Mouse (Mus musculus): ENCODE results near the gene Dpf1. TPM values are rescaled to one million over a fixed set of nuclear protein-coding genes. Genes with fewer than 3 reads are reported as not detected.

Dpf1 gene
- polyA plus RNA-seq, 1 experiment: 1.2 TPM

- Histone ChIP-seq H3K4me3 (replicated peaks) (no peak overlapping the region), H3K36me3 (replicated peaks; ENCODE audit: low read length) (peaks cover 45% of the 10 kb centered on the region), H3K27me3 (replicated peaks) (peaks cover under 1% of the 10 kb centered on the region), H3K4me1 (peaks cover 37% of the 10 kb centered on the region), H3K9me3 (no peaks in the 10 kb centered on the region)
- TF ChIP-seq GATA1 (IDR thresholded peaks at IDR 0.05; ENCODE audit: borderline replicate concordance, low read length): no peak
- no peak for TF ChIP-seq FLI1 (IDR thresholded peaks at IDR 0.05; ENCODE audit: low read length)
Measured at GRCm38 (mm10) chr7:29346212-29346611, 42.5 kb downstream of the Dpf1 start.

GRCm38 (mm10) chr7:29350489-29350888 lies 46.7 kb downstream of the Dpf1 start:
- H3K4me3 ChIP-seq (replicated peaks): no peak overlapping the region
- H3K36me3 ChIP-seq (replicated peaks; ENCODE audit: low read length): peaks cover 65% of the 10 kb centered on the region
- no peak for TF ChIP-seq GATA1 (IDR thresholded peaks at IDR 0.05; ENCODE audit: borderline replicate concordance, low read length)
- peaks cover 12% of the 10 kb centered on the region for H3K4me1 ChIP-seq
- H3K27me3 ChIP-seq (replicated peaks): no peaks in the 10 kb centered on the region
- H3K9me3 ChIP-seq: no peaks in the 10 kb centered on the region

DNA sequence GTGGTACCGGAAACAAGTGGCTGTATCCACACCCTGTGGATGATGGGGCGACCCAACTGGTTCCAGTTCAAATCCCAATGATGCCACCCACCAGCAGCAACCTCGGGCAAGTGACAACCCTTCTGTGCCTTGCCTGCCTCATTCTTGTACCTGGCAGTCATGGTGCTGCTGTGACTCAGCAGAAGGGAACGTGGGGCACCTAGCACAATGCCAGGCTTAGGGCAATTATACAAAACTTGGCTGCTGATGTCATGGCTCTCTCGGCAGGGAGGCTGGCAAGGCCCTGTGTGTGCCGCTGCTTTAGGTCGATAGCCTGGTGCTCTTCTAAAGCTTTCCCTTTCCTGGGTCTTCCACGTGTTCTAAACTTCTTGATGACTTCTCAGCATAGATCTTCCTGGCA lies 48.5 kb downstream of the Dpf1 start:
- Histone ChIP-seq H3K9me3 (no peaks in the 10 kb centered on the region), H3K4me3 (replicated peaks) (no peak overlapping the region), H3K4me1 (peaks cover 5% of the 10 kb centered on the region; the same call in 1 of the 2 replicates), H3K27me3 (replicated peaks) (no peaks in the 10 kb centered on the region), H3K36me3 (replicated peaks; ENCODE audit: low read length) (peaks cover 68% of the 10 kb centered on the region)
- TF ChIP-seq FLI1 (IDR thresholded peaks at IDR 0.05; ENCODE audit: low read length) (no peak), GATA1 (IDR thresholded peaks at IDR 0.05; ENCODE audit: borderline replicate concordance, low read length) (no peak)

DNA sequence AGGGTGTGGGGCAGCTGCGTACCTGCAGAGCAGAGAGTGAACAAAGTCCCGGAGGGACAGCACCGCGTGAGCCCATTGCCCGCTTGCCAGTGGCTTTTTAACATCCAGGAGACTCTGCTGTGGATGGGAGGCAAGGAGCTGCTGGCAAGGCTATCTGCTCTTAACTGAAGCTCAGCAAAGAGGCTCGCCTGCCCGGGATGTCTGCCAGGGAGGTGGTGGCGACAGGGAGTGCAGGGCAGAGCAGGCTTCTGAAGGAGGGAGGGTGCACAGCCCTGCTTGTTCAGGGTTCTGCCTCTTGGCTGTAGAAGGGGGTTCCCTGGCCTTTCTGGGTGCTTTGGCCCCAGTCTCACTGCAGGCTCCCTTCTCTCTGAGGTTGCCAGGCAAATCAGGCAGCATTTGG lies 50.4 kb downstream of the Dpf1 start:
- Histone ChIP-seq H3K9me3 (no peaks in the 10 kb centered on the region), H3K36me3 (replicated peaks; ENCODE audit: low read length) (peaks cover 55% of the 10 kb centered on the region), H3K4me3 (replicated peaks) (no peak overlapping the region), H3K27me3 (replicated peaks) (no peaks in the 10 kb centered on the region), H3K4me1 (peaks cover 5% of the 10 kb centered on the region; the same call in 1 of the 2 replicates)
- no peak for TF ChIP-seq GATA1 (IDR thresholded peaks at IDR 0.05; ENCODE audit: borderline replicate concordance, low read length)
- no peak for TF ChIP-seq FLI1 (IDR thresholded peaks at IDR 0.05; ENCODE audit: low read length)

GRCm38 (mm10) chr7:29355406-29355805 lies 51.7 kb downstream of the Dpf1 start:
- H3K36me3 ChIP-seq (replicated peaks; ENCODE audit: low read length): peaks cover 51% of the 10 kb centered on the region
- no peaks in the 10 kb centered on the region; the same call in 1 of the 2 replicates for H3K4me1 ChIP-seq
- TF ChIP-seq FLI1 (IDR thresholded peaks at IDR 0.05; ENCODE audit: low read length) (no peak), GATA1 (IDR thresholded peaks at IDR 0.05; ENCODE audit: borderline replicate concordance, low read length) (no peak)
- no peaks in the 10 kb centered on the region for H3K27me3 ChIP-seq (replicated peaks)
- no peak overlapping the region for H3K4me3 ChIP-seq (replicated peaks)
- H3K9me3 ChIP-seq: no peaks in the 10 kb centered on the region

GRCm38 (mm10) chr7:29361497-29361896 lies 57.7 kb downstream of the Dpf1 start:
- TF ChIP-seq FLI1 (IDR thresholded peaks at IDR 0.05; ENCODE audit: low read length) (no peak), GATA1 (IDR thresholded peaks at IDR 0.05; ENCODE audit: borderline replicate concordance, low read length) (no peak)
- Histone ChIP-seq H3K9me3 (no peaks in the 10 kb centered on the region), H3K4me3 (replicated peaks) (no peak overlapping the region), H3K4me1 (peaks cover 5% of the 10 kb centered on the region; the same call in 1 of the 2 replicates), H3K27me3 (replicated peaks) (no peaks in the 10 kb centered on the region), H3K36me3 (replicated peaks; ENCODE audit: low read length) (peaks cover 46% of the 10 kb centered on the region)

DNA sequence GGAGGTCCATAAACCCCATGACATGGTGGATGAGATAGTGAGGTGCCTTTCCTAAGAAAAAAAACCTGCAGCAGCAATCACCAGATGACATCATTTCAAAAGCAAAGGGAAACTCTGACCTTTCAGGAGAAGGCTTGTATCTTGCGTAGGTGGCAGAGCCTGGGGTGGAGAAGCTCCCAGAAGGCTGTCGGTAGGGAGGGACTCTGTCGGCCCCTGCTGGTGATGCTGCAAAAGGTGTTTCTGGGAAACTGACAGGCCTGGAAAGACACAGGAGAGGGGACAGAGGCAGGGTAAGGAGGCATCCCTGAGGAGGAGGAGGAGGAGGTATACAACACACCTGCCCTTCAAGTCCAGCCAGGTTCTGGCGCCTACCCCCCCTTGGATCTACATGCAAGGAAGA lies 60.3 kb downstream of the Dpf1 start:
- Histone ChIP-seq H3K36me3 (replicated peaks; ENCODE audit: low read length) (peaks cover 38% of the 10 kb centered on the region), H3K9me3 (no peaks in the 10 kb centered on the region), H3K4me1 (peaks cover 8% of the 10 kb centered on the region), H3K4me3 (replicated peaks) (no peak overlapping the region), H3K27me3 (replicated peaks) (no peaks in the 10 kb centered on the region)
- TF ChIP-seq FLI1 (IDR thresholded peaks at IDR 0.05; ENCODE audit: low read length) (no peak), GATA1 (IDR thresholded peaks at IDR 0.05; ENCODE audit: borderline replicate concordance, low read length) (no peak)

DNA sequence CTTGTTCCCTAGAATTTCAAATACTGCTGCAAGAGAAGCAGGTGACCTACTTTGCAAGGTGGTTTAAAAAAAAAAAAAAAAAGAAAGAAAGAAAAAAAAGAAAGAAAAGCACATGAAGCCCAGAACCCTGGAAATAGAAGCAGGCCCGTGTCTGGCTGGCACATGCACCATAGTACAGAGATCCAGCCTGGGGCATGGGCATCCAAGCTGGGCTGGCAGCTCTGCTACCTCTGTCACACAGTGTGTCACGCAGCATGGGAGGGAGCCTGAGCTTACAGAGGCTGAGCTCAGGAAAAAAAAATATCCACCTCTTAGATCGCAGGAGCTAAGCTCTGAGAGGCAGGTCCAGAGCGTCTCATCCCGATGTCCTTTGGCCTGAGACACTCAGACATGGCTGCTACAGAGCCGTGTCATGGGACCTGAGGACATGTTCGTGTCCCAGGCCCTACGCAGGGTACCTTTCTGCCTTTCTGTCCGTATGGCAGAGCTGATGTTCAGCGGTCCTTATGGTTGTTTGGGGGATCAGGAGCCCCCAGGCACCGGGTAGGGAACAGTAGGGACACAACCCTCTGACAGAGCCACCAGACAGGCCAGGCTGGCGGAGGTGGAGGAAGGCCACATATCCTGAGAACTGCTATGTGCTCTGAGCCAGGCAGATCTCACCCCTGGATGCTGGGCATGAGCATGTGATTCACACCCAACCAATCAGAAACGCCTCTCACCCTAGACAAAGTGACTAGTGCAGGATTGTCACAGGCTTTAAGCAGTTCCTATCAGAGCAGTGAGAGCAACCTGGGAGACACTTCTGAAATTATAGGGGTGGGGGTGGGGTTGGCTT lies 63.6 kb downstream of the Dpf1 start:
- peaks cover 12% of the 10 kb centered on the region for H3K4me1 ChIP-seq
- no peak for TF ChIP-seq GATA1 (IDR thresholded peaks at IDR 0.05; ENCODE audit: borderline replicate concordance, low read length)
- TF ChIP-seq FLI1 (IDR thresholded peaks at IDR 0.05; ENCODE audit: low read length): no peak
- H3K36me3 ChIP-seq (replicated peaks; ENCODE audit: low read length): peaks cover 40% of the 10 kb centered on the region
- H3K27me3 ChIP-seq (replicated peaks): no peaks in the 10 kb centered on the region
- no peak overlapping the region for H3K4me3 ChIP-seq (replicated peaks)
- no peaks in the 10 kb centered on the region for H3K9me3 ChIP-seq

Other genes with a start within 250 kb of the Dpf1 start
- 0.12 TPM in 1 of 2 replicates, not detected in the other for gene Ryr1, start 178.8 kb upstream of the Dpf1 start, polyA plus RNA-seq (2012; ENCODE audit: insufficient read depth, low replicate concordance)
- gene Rasgrp4, start 169.1 kb upstream of the Dpf1 start, polyA plus RNA-seq (2012; ENCODE audit: insufficient read depth, low replicate concordance): 1.9 and 7.5 TPM in 2 replicates
- gene Fam98c, start 147.7 kb upstream of the Dpf1 start, polyA plus RNA-seq (2012; ENCODE audit: insufficient read depth, low replicate concordance): 75.5 and 135 TPM in 2 replicates
- gene Ggn, start 133.7 kb upstream of the Dpf1 start, polyA plus RNA-seq (2012; ENCODE audit: insufficient read depth, low replicate concordance): 16.0 and 26.1 TPM in 2 replicates
- 5.9 and 7.0 TPM in 2 replicates for gene Spred3, start 133.5 kb upstream of the Dpf1 start, polyA plus RNA-seq (2012; ENCODE audit: insufficient read depth, low replicate concordance)
- 131 and 177 TPM in 2 replicates for gene Psmd8, start 123.2 kb upstream of the Dpf1 start, polyA plus RNA-seq (2012; ENCODE audit: insufficient read depth, low replicate concordance)
- gene Catsperg1, start 89.9 kb upstream of the Dpf1 start, polyA plus RNA-seq (2012; ENCODE audit: insufficient read depth, low replicate concordance): 0.19 and 0.61 TPM in 2 replicates
- gene Kcnk6, start 71.4 kb upstream of the Dpf1 start, polyA plus RNA-seq (2012; ENCODE audit: insufficient read depth, low replicate concordance): 32.5 and 42.2 TPM in 2 replicates
- 1,324 and 2,330 TPM in 2 replicates for gene Yif1b, start 65.6 kb upstream of the Dpf1 start, polyA plus RNA-seq (2012; ENCODE audit: insufficient read depth, low replicate concordance)
- 0.46 TPM in 1 of 2 replicates, not detected in the other for gene 2200002D01Rik, start 55.5 kb upstream of the Dpf1 start, polyA plus RNA-seq (2012; ENCODE audit: insufficient read depth, low replicate concordance)
- gene Spint2, start 22.0 kb upstream of the Dpf1 start, polyA plus RNA-seq (2012; ENCODE audit: insufficient read depth, low replicate concordance): 19.9 and 37.0 TPM in 2 replicates
- gene Ppp1r14a, start 14.6 kb upstream of the Dpf1 start, polyA plus RNA-seq (2012; ENCODE audit: insufficient read depth, low replicate concordance): 12.7 and 22.8 TPM in 2 replicates
- gene Sipa1l3, start 214.7 kb downstream of the Dpf1 start, polyA plus RNA-seq (2012; ENCODE audit: insufficient read depth, low replicate concordance): 27.5 and 46.5 TPM in 2 replicates

All from megakaryocyte, embryonic 14.5 days (primary cell).